Mouse (Mus musculus) heart, postnatal 10 days (tissue): Measurements from ENCODE around the gene Slc16a3. TPM values are rescaled to one million over a fixed set of nuclear protein-coding genes. Genes with fewer than 3 reads are reported as not detected.

Experiments
- DNase-seq, 2 experiments: peaks; one replicate each; pipeline ENCODE4 v3.0.0; 2021
- intact Hi-C: fragments of 180-260 bp; cut with DNase I; formaldehyde crosslinking; loops from one replicate; pipeline ENCODE4 v1.15.1; 2025
- total RNA-seq, 2 experiments: library from RNA; stranded (reverse); gene quantifications; 2 replicates each; pipeline ENCODE4 v1.2.3; 2021

Slc16a3 gene
- total RNA-seq, 2 experiments from 2014 or later: 4.0 to 4.4 TPM

- intact Hi-C loops: no loop called here
- no peak for DNase-seq
These were observed 3.0 kb upstream of the Slc16a3 start for GRCm38 (mm10) chr11:120945266-120945665.

GRCm38 (mm10) chr11:120945926-120946325, 2.4 kb upstream of the Slc16a3 start:
- intact Hi-C loops: no loop called here
- DNase-seq: no peak

DNA sequence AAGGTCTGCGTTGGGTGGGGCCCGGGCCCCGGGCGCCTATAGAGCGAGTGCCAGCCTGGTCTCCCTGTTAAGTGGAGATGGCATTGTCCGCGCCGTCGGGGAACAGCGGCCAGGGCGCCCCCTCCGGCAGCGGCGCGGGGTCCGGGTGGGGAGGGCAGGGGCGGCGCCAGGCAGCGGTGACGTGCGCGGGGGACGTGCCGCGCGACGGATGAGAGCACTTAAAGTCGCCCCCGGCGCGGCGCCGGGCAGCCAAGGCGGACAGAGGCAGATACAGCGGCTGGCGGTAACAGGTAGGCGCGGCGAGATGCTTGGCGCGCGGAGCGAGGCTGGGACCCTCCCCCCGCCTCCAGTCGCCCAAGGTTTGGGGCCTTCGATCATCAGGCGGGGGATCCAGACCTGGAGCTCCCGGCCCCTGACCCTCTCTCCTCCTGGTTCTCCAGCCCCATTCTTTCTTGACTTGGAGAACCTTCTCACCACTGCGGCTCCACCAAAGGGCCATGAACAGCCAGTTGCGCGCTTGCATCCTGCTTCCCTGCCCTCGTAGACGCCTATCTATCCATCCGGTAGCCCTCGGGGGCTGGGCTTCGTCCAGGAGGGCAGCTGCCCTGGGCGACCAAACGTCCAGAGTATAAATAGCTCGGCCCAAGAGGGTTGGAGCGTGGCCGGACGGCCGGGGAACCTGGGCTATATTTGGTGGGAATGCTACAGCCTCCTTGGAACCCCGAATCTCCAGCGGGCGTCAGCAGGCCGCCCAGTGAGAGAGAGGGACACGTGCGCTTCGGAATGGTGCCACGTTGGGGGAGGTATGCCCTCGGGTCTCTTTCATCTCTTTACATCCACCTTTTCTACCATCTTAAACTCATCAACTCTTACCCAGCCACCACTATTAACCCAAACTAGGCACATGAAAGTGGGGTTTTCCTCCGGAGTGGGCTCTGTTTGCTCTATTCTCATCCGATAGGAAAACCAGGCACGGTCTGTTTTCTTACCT, 876 bp downstream of the Slc16a3 start:
- peak; percentile 50 to 57 for DNase-seq
- intact Hi-C loops: no loop called here

DNA sequence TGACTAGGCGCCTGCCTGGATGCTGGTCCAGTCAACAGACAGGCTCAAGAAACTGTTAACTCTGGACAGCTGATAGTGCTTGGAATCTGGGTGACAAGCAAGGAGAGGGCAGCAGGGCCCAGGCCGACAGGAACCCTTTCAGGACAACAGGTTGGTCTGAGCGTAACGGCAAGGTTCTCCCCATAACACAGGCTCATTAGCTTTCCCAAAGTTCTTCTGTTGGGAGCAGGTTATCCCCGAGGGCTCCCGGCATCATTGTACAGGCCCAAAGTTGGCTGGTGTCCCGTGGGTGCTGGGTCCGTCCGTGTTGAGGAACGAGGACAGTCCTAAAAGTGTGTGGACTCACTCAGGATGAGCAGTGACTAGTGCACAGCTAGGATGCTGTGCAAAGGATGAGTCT, 1.6 kb downstream of the Slc16a3 start:
- intact Hi-C loops: no loop called here
- DNase-seq: no peak

GRCm38 (mm10) chr11:120950281-120951202, 2.3 kb downstream of the Slc16a3 start:
- peak; percentile 89 to 92 for DNase-seq
- intact Hi-C loops: no loop called here

DNA sequence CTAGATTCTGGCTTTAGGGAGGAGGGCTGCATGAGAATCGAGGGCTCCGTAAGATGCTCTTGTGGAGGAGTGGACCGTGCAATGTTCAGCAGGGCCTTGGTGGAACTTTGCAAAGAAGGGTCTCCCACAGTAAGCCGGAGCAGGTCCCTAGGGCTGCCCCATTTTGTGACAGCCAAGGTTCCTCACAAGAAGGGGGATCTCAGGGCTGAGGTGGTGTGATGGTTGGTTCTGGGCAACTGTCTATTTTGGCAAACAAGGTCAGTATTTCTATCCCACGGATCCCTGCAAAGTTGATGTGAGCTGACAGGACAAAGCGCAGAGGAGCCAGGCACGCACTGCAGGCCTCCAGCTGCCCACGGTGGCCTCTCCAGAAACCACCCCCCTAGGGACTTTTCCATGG, 3.0 kb downstream of the Slc16a3 start:
- no peak for DNase-seq
- intact Hi-C loops: no loop called here

GRCm38 (mm10) chr11:120951731-120952730, 3.8 kb downstream of the Slc16a3 start:
- intact Hi-C loops: no loop called here
- DNase-seq: no peak

DNA sequence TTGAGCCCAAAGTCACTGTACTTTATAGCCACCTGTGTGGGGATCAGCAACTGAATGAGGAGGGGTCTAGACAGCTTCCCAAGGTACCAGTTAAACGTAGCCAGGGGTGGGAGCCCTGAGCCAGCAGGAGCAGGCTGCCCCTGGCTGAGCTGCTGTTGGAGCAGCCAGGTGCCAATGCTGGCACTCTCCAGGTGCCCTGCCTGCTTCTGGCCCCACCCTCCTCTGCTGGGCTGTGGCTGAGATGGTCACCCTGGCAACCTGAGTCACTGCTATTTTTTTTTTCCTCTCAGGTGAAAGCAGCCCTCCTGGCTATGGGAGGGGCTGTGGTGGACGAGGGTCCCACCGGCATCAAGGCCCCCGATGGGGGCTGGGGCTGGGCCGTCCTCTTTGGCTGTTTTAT, 6.7 kb downstream of the Slc16a3 start:
- DNase-seq: no peak
- intact Hi-C loops: no loop called here

- DNase-seq: no peak
- intact Hi-C loops: no loop called here
These were observed 7.4 kb downstream of the Slc16a3 start for GRCm38 (mm10) chr11:120955701-120956100.

DNA sequence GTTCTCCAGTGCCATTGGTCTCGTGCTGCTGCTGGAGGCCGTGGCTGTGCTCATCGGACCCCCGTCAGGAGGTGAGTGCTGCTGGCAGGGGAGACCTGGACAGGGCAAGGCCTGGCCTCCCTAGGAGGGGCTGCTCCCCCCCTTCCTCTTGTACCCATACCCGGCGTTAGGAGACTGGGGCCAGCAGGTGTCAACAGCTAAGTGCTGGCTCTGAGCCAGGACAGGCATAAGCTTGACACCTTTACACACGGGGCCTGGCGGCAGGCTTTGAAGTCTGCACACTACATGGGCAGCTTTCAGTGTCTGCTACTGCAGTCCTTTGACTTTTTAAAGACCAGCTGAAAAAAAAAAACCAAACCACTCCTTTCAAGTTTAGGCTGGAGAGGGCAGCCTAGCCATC, 8.8 kb downstream of the Slc16a3 start:
- DNase-seq: no peak
- intact Hi-C loops: no loop called here

- intact Hi-C loops: no loop called here
- DNase-seq: peak in 1 of 2 experiments; percentile 29
These were observed 9.5 kb downstream of the Slc16a3 start for GRCm38 (mm10) chr11:120957731-120958257.

DNA sequence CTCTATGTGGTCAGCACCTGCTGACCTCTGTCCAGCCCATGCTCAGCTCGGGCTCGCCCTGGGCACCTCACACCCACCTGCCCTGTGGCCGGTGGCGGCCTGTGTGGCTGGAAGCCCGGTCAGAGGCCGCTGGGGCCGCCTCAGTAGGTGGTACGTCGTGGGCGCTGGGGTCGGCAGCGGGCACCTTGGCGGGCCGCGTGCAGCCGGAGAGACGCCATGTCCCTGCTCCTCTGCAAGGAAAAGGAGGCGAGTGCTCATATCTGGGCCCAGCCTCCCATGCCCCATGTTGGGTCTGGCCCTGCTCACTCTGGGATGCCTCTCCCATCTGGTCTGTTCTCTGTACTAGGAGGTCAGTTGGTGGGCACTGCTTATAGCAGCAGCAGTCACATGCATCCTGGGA, 10.8 kb downstream of the Slc16a3 start:
- no peak for DNase-seq
- intact Hi-C loops: no loop called here

- intact Hi-C loops: no loop called here
- DNase-seq: no peak
These were observed 11.3 kb downstream of the Slc16a3 start for GRCm38 (mm10) chr11:120959564-120959963.

- intact Hi-C loops: no loop called here
- DNase-seq: no peak
These were observed 12.0 kb downstream of the Slc16a3 start for GRCm38 (mm10) chr11:120960248-120960647.

DNA sequence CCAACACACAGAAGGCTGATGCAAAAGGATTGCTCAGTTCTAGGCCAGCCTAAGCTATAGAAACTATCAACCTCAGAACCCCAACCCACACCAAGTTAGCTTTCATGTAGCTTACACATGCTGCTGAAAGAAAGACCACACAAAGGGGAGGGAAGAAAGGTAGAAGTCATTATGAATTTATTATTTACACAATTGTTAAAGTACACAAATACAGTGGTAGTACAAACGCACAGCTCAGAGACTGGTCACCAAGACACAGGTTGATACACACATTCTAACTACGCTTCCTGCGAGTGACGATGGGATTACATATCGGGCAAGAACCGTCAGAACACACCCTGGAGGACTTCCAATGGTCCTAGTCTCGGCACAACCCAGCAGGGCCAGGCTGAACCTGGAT, 13.3 kb downstream of the Slc16a3 start:
- no peak for DNase-seq
- intact Hi-C loops: no loop called here

DNA sequence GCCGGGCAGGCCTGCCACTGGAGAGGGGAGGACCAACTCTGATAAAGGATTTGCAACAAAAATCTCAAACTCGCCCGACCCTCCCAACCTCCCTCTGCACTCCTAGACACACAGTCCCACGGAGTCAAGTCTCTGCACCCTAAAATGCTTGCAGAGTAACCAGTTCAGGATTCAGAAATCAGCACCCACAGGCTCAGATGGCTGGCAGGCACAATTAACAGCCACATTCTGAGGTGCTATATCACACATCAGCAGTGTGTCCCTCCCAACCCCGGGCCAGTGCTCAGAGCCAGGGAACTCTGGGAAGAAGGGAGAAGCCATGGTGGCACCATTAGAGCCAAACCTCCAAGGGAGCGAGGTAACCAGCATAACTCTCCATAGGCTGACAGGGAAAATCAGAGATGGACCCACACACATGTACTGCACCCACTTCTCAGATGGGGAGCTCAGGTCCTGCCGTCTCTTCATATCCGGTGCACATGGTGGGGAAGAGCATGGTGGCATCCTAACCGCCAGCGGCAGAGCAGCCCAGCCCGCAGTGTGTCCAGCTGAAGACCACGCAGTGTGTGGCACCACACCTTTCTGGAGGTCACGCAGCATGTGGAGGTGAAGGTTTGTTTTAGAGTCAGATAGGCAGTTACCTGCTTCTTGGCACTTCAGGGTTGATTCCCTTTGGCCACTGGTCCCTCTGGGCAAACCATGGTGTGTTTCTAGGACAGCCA, 13.9 kb downstream of the Slc16a3 start:
- DNase-seq: no peak
- intact Hi-C loops: no loop called here

DNA sequence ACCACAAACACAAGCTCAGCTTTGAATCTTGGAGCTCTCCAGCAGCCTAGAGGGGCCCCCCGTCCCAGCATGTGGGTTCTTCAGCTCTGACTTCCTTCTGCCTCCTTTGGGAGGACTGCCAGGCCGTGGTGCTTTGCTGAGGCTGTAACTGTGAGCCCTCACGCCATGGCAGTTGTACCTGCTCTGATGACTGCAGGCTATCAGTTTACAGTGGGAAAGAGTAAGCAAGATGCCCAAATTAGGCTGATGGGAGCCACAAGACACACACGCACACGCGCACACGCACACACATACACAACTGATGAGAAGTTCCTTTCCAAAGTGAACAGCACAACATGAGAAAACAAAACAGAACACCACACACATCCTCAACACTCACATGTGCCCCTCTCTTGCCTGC, 14.6 kb downstream of the Slc16a3 start:
- no peak for DNase-seq
- intact Hi-C loops: no loop called here

DNA sequence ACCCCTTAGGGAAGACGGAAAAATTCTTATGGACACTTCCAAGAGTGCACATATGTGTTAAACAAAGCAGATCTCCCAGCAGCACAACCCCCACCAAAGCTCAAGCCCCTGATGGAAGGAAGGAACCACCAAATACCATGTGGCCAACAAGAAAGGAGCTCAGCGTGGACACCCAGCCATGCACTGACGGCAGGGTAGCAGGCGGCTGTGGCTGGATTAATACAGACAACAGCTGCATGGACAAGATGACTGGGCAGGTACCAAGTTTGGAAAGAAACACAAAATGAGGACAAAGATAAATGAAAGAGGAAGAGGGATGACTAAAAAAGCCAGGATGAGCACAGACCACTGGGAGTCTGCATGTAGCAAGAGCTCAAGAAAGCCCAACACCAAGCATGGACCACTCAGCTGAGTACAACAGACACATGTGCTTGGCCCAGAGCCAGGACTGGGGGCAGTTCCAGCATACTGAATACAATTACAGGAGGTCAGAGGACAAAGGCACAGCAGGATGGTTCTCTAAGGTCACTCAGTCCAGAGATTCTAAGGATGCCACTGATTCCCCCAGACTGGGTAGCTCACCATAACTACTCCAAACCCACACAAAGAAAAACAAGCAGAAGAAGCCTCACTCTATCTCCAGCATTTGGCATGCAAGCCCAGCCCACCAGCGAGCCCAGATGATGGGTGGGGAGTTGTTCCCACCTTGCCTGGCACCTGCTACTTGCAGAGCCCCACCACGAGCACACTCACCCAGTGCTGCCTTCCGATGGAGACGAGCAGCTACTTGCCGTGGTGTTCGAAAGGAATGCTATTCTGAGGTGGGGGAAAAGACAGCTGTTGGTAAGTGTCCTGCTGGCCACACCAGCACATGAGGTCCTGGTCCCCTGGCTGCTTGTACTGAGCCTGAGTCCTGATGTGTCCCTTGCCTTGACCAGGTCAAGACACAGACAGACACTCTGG, 16.2 kb downstream of the Slc16a3 start:
- DNase-seq: no peak
- intact Hi-C loops: no loop called here
